Mouse (Mus musculus): ENCODE data around the gene Socs7.

DNA sequence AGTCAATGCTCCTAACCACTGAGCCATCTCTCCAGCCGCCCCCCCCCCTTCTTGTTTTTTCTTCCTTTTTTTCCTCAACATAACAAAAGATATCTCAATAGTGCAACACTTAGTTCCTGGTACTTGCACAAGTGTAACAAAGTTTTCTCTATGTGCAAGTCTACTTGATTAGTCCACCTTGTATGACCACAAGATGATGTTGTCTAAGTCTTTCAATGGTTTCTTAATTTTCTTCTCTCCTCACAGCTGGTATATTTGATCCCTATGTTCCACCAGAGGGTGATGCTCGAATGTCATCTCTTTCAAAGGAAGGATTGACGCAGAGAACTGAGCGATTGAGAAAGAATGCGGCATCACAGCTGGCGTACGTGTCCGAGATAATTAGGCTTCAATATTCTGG lies 41.2 kb upstream of the Socs7 start:
- TF ChIP-seq CTCF (IDR thresholded peaks at IDR 0.05; ENCODE audit: extremely low read depth, insufficient read depth, low read length) (no peak), POLR2A (IDR thresholded peaks at IDR 0.05; ENCODE audit: extremely low read depth, insufficient read depth, low read length) (no peak)

Measured in cortical plate, adult 2 months (tissue).